Mouse (Mus musculus) brain, adult 2 months (tissue): ENCODE measurements around the gene Etfbkmt.
"Not testable (repeated sequence)": the region's sequence is repeated elsewhere in the genome, so short reads cannot be mapped to it uniquely, and the experiment has no call there.

Experiments
- DNase-seq: peaks from one replicate; pipeline ENCODE4 v3.0.0; 2011; ENCODE audit warnings: low read depth, low spot score

Gene Etfbkmt

DNA sequence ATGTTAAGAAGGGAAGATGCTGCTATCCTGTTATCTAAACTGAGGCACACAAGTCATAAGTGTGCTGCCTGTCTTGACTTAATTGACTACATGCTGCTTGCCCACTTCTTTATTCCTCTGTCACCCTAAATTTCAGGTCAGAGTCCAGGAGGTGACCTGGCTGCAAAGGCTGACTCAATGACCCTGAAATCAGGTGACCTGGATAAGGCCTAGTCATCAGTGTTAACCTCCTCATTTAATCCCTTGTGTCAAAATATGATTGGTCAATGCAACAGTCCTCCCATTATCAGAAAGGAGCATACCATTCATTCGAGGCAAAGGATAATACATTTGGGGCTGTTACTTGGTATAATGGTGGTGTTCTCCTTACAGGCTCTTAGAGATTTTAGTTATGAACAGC, at the start of gene Etfbkmt:
Gene Etfbkmt, plus strand, starts transcription at position 379 of the 400 bp plus-strand sequence.
- no peak for DNase-seq

- DNase-seq = no peak
Observed at GRCm38 (mm10) chr6:149092406-149092805, 47.2 kb upstream of the Etfbkmt start.

DNA sequence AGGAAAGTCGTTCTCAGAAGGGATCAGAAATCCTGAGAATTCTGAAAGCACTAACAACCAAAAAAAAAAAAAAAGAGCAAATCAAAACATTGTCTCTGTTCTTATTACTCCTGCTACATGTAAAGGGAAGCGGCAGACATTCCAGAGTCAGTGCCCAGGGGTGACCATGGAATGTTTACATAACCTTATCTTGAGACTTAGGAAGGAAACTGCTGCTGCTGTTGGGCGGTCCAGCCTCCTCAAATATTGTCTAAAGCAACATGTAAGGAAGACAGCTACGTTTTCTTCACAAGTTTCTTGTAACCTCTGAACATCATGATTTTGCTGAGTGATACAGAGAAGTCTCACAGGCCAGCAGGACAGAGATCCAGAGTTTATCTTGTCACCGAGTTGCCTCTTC, 46.2 kb upstream of the Etfbkmt start:
- no peak for DNase-seq

DNA sequence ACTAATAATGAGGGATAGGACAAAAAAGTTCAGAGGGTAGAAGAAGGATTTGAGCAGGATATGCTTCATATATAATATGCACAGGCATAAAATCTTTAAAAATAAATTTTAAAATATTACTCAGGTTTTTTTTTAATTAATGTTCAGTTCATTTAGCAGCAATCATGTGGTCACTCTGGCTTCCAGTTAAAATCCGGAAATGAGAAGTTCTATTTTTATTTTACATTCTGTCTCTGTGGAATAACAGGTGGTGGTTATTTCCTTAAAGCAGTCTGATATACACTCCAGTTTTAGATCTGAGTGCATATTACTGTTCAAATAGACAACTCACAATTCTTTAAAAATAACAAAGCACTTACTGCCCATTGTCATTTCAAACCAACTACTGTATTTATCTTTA, 45.1 kb upstream of the Etfbkmt start:
- DNase-seq = no peak

DNA sequence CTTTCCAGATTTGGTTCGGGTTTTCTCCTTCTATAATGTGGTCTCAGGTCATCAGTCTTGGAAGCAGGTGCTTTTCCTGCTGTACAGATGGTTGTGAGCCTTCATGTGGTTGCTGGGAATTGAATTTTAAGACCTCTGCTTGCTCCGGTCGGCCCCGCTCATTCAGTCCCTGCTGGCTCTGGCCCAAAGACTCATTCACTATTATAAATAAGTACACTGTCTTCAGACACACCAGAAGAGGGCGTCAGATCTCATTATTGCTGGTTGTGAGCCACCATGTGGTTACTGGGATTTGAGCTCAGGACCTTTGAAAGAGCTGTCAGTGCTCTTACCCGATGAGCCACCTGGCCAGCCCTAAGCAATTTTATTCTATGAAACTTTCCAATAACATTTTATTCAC, 44.3 kb upstream of the Etfbkmt start:
- DNase-seq = peak; percentile 55

DNA sequence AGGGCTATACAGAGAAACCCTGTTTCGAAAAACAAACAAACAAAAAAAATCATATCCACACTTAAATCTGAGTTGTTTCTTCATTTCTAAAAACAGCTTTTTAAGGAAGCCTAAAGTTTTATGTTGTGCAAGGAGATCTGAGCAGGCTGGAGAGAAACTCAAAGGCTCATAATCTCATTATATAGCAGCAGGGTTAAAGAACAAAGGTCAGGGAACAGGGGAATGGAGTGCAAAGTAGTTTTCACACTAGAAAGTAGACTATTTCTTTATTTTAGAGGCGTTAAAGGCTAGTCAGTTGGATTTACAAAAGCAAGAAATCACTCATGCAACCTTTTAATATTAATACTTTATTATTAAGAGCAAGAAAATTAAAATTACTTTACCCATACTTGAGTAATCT, 43.4 kb upstream of the Etfbkmt start:
- DNase-seq = no peak

GRCm38 (mm10) chr6:149097276-149097675, 42.4 kb upstream of the Etfbkmt start:
- no peak for DNase-seq

DNA sequence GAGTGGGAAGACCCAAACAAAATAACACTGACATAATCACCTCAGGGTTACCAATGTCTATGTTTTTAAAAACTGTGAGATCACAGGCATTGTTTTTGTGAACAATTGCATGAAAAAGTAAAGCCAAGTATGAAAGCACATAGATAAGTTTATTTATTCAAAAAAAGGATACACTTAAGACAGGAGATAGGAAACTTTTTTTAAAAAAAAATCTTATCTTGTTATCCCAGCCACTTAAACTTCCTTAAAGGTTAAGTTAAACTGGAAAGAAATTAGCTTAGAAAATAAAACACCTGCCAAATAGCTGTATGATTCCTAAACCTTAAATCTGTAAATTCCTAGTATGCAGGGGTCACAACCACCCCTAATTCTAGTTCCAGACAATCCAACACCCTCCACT, 40.7 kb upstream of the Etfbkmt start:
- no peak for DNase-seq

- peak; percentile 89 for DNase-seq
Observed at GRCm38 (mm10) chr6:149100174-149101075, 39.2 kb upstream of the Etfbkmt start.

- peak; percentile 94 for DNase-seq
Observed at GRCm38 (mm10) chr6:149101076-149101942, 38.3 kb upstream of the Etfbkmt start, which contains the start of gene Dennd5b. Dennd5b (minus strand) TSS chr6:149101680.

GRCm38 (mm10) chr6:149101943-149102243, 37.8 kb upstream of the Etfbkmt start:
- no peak for DNase-seq

- DNase-seq = no peak
Observed at GRCm38 (mm10) chr6:149103451-149103850, 36.2 kb upstream of the Etfbkmt start.

DNA sequence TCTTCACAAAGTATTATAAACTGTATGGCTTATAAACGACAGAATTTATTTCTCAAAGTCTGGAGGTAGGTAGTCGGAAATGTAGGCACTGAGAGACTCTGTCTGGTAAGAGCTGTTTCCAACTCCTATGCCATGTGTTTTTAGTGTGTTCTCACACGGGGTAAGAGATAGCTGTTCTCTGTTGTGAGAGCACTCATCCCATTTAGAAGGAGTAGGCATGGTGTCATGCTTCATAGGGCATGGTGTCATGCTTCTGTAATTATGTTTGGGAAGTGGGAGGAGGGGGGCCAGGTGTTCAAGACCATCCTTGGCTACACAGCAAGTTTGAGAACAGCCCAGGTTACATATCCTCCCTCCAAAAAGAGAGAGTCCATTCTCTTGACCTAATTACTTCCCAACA, 32.0 kb upstream of the Etfbkmt start:
- no peak for DNase-seq

DNA sequence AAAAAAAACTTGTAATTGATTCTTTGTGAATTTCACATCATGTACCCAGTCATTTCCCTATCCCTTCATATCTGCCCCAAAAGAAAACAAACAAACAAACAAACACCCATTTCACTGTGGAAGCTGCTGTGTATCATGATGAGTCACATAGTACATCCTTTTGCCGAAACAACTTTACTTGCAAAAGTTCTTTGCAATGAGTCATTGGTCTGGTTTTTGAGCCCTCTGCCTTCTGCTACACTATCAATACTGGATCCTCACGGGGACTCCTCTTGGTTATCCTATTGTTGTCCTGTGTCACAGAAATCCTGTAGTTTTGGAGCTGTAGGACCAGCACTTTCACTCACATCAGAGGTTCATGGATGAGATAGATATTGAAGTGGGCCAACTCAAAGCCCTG, 30.7 kb upstream of the Etfbkmt start:
- no peak for DNase-seq

GRCm38 (mm10) chr6:149116992-149117391, 22.7 kb upstream of the Etfbkmt start:
- no peak for DNase-seq

DNA sequence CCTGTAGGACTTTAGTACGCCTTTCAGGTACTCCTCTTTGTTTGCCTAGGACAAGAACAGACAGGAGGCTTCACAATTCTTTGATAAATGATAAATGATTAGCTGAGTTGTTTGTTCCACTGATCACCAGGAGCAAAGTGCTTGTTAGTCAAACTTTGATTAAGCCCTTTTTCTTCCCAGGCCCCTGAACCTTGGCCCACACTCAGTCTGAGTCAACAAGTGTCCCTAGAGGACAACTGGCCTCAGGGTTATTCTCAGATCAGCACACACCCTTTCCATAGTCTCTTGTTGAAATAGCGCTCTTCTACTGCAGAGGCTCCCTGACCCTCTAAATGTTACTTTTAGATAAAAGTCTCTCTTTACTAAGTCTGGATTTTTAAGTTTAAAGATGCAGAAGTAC, 20.7 kb upstream of the Etfbkmt start:
- DNase-seq = no peak

- peak; percentile 85 for DNase-seq
Observed at GRCm38 (mm10) chr6:149119853-149120252, 19.8 kb upstream of the Etfbkmt start.

GRCm38 (mm10) chr6:149123042-149123441, 16.6 kb upstream of the Etfbkmt start:
- DNase-seq = no peak

DNA sequence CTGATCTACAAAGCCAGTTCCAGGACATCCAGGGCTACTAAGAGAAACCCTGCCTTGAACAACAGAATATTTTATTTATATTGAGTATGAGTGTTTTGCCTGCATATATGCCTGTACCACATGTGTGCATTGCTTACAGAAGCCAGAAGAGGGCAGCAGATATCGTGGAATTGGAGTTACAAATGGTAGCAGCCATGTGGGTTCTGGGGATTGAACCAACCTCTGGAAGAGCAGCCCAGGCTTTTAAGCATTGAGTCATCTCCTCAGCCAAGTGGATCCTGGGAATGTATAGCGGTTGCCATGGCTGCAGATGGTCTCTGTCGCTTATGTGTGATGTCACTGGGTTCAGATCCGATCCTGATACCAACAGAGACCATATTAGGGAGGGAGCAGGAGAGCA, 13.0 kb upstream of the Etfbkmt start:
- peak; percentile 32 for DNase-seq

DNA sequence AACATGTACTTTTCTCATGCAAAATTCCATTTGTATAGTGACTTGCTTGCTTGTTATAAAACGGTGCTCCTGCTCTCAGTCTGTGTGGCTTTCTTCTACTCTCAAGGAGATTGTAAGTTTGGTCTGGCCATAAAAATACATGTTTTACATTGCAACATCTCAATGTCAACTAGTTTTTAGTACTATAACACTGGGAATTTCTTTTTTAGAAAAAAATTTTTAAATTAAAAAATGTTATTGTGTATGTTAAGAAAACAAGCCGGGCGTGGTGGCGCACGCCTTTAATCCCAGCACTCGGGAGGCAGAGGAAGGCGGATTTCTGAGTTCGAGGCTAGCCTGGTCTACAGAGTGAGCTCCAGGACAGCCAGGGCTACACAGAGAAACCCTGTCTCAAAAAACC, 9.8 kb upstream of the Etfbkmt start, which contains the start of gene Gm10203:
Gene Gm10203, plus strand, starts transcription at position 301 of the 400 bp plus-strand sequence.
- not testable (repeated sequence) for DNase-seq

DNA sequence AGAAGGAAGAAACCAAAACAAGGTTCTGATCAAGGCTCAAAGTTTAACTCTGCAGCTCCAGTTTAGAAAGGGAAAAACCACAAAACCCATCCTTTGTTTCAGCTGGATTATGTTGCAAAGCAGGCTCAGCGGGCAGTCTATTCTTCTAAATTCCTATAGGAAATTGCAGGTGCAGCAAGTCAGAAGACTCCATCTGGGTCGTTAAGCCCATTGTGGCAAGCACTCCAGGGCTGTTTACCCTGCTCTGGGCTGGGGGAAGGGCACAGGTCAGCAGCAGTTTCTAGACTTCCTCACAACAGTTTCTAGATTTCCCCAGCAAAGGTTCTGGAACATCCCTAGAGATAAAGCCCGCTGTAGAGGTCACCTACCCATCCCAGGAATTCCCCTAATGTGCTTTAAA, 8.5 kb upstream of the Etfbkmt start:
- DNase-seq = no peak

GRCm38 (mm10) chr6:149132311-149133077, 7.2 kb upstream of the Etfbkmt start:
- peak; percentile 74 for DNase-seq
